ENCODE assay signal across 25 mouse cellular contexts in the genomic region with DNA sequence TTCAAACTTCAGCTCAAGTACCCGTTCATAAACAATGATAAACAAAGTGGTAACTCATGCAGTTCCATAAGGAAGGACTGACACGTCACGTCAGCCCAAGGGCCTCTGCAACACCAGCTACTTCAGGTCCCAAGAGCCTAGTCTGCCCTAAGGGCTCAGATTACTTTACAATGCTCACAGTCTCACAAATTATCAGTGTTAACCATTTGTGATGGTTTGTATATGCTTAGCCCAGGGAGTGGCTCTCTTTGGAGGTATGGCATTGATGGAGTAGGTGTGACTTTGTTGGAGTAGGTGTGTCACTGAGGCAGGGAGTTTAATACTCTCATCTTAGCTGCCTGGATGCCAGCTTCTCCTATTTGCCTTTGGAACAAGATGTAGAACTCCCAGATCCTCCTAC. TPM values are rescaled to one million over a fixed set of nuclear protein-coding genes. Genes with fewer than 3 reads are reported as not detected.
DNase-seq lines count a peak whose midpoint lies in the region; ATAC-seq lines count a peak whose summit lies in the region.
"Had no signal": no experiment of that assay in that cellular context is flagged by ENCODE, and none has a peak within 500 bp of the region (broad histone marks: within the 10 kb centered on the region; RNA-seq: fewer than 3 reads in every experiment).

No protein-coding gene starts in this region.

- DNase-seq in liver, embryonic 11.5 days (ENCODE audit: low spot score), result no peak
- no peak for DNase-seq in liver
- DNase-seq in cerebellum, adult 9-10 months, result no peak
- DNase-seq in gastrocnemius, postnatal 14 days, result no peak
- DNase-seq: adrenal gland, postnatal 25 days; cerebellum, adult 2 months; cerebellum, postnatal 36 days; gastrocnemius, postnatal 10 days; heart, postnatal 36 days; kidney, adult 18-20 months; kidney, postnatal 25 days; lung, embryonic 14.5 days; lung, postnatal 14 days; right cerebral cortex, postnatal 14 days; thymus, postnatal 4 days had no signal

- H3K4me1 ChIP-seq in liver, embryonic 11.5 days (replicated peaks; ENCODE audit: control insufficient read depth, insufficient read depth, low read length), result peaks cover 44% of the 10 kb centered on the region
- H3K4me1 ChIP-seq in intestine, embryonic 16.5 days (ENCODE audit: control insufficient read depth, insufficient read depth, low read length), result peaks cover 17% of the 10 kb centered on the region
- H3K4me1 ChIP-seq in liver, embryonic 16.5 days (ENCODE audit: control insufficient read depth, low read depth, low read length), result peaks cover 22% of the 10 kb centered on the region
- 0 out of 2 replicates have a peak, but pooled peaks cover 5% of the 10 kb centered on the region for H3K4me1 ChIP-seq in stomach, embryonic 16.5 days (ENCODE audit: control insufficient read depth, insufficient read depth, low read length)
- H3K4me1 ChIP-seq: hindbrain, embryonic 13.5 days; midbrain, embryonic 13.5 days had no signal

- no peak overlapping the region for H3K9ac ChIP-seq in liver, embryonic 11.5 days (ENCODE audit: low read depth, low read length)
- no peak overlapping the region for H3K9ac ChIP-seq in intestine, embryonic 16.5 days (ENCODE audit: low read depth, low read length)
- H3K9ac ChIP-seq in liver, embryonic 16.5 days (ENCODE audit: low read depth, low read length), result no peak overlapping the region
- H3K9ac ChIP-seq in stomach, embryonic 16.5 days (ENCODE audit: low read length), result no peak overlapping the region
- H3K9ac ChIP-seq: forebrain, embryonic 13.5 days; heart, embryonic 15.5 days; hindbrain, embryonic 13.5 days; kidney, embryonic 15.5 days; lung, embryonic 14.5 days; midbrain, embryonic 13.5 days had no signal

- H3K9me3 ChIP-seq in liver, embryonic 11.5 days (ENCODE audit: control insufficient read depth, low read length), result no peaks in the 10 kb centered on the region
- H3K9me3 ChIP-seq in intestine, embryonic 16.5 days (ENCODE audit: control insufficient read depth, low read length), result no peaks in the 10 kb centered on the region
- H3K9me3 ChIP-seq in liver, embryonic 16.5 days (replicated peaks; ENCODE audit: control insufficient read depth, low read length), result no peaks in the 10 kb centered on the region
- no peaks in the 10 kb centered on the region for H3K9me3 ChIP-seq in stomach, embryonic 16.5 days (replicated peaks; ENCODE audit: control insufficient read depth, low read length)
- H3K9me3 ChIP-seq: forebrain, embryonic 13.5 days; heart, embryonic 15.5 days; hindbrain, embryonic 13.5 days; kidney, embryonic 15.5 days; midbrain, embryonic 13.5 days had no signal

- no peaks in the 10 kb centered on the region for H3K36me3 ChIP-seq in liver, embryonic 11.5 days (ENCODE audit: control insufficient read depth, insufficient read depth, low read length)
- no peaks in the 10 kb centered on the region; the same call in 1 of the 2 replicates for H3K36me3 ChIP-seq in intestine, embryonic 16.5 days (ENCODE audit: control insufficient read depth, insufficient read depth, low read length)
- no peaks in the 10 kb centered on the region for H3K36me3 ChIP-seq in liver, embryonic 16.5 days (ENCODE audit: control insufficient read depth, insufficient read depth)
- H3K36me3 ChIP-seq in stomach, embryonic 16.5 days (ENCODE audit: control insufficient read depth, insufficient read depth, low read length), result no peaks in the 10 kb centered on the region
- H3K36me3 ChIP-seq: heart, embryonic 15.5 days; hindbrain, embryonic 13.5 days; midbrain, embryonic 13.5 days had no signal

- no peak overlapping the region; the same call in 1 of the 2 replicates for H3K27ac ChIP-seq in liver, embryonic 11.5 days (ENCODE audit: low read depth, low read length)
- no peak overlapping the region for H3K27ac ChIP-seq in intestine, embryonic 16.5 days (ENCODE audit: low read length)
- H3K27ac ChIP-seq in liver, embryonic 16.5 days (ENCODE audit: low read length), result no peak overlapping the region
- no peak overlapping the region for H3K27ac ChIP-seq in stomach, embryonic 16.5 days (ENCODE audit: low read length)
- H3K27ac ChIP-seq: forebrain, embryonic 13.5 days; heart, embryonic 15.5 days; hindbrain, embryonic 13.5 days; kidney, embryonic 15.5 days; left cerebral cortex, adult 2 months; midbrain, embryonic 13.5 days had no signal

- H3K27me3 ChIP-seq in liver, embryonic 11.5 days (replicated peaks; ENCODE audit: control insufficient read depth, insufficient read depth, low read length), result no peaks in the 10 kb centered on the region
- no peaks in the 10 kb centered on the region for H3K27me3 ChIP-seq in intestine, embryonic 16.5 days (replicated peaks; ENCODE audit: control insufficient read depth, insufficient read depth, low read length)
- no peaks in the 10 kb centered on the region for H3K27me3 ChIP-seq in liver, embryonic 16.5 days (ENCODE audit: control insufficient read depth, insufficient read depth, low read depth, low read length)
- no peaks in the 10 kb centered on the region for H3K27me3 ChIP-seq in stomach, embryonic 16.5 days (ENCODE audit: control insufficient read depth, insufficient read depth, low read length)
- H3K27me3 ChIP-seq: forebrain, embryonic 13.5 days; heart, embryonic 15.5 days; hindbrain, embryonic 13.5 days; kidney, embryonic 15.5 days; midbrain, embryonic 13.5 days had no signal

- H3K4me3 ChIP-seq in liver, embryonic 11.5 days (ENCODE audit: low read depth, low read length), result no peak overlapping the region
- H3K4me3 ChIP-seq in intestine, embryonic 16.5 days (ENCODE audit: low read length), result no peak overlapping the region
- H3K4me3 ChIP-seq in liver, embryonic 16.5 days (ENCODE audit: low read depth, low read length), result no peak overlapping the region
- no peak overlapping the region for H3K4me3 ChIP-seq in stomach, embryonic 16.5 days (replicated peaks; ENCODE audit: low read length)
- H3K4me3 ChIP-seq: forebrain, embryonic 13.5 days; heart, embryonic 15.5 days; hindbrain, embryonic 13.5 days; kidney, embryonic 15.5 days; left cerebral cortex, adult 2 months; midbrain, embryonic 13.5 days had no signal

- ATAC-seq in liver, embryonic 11.5 days (replicated peaks; ENCODE audit: low FRiP score), result peak; percentile 56
- peak; percentile 17; the same call in 1 of the 2 replicates for ATAC-seq in intestine, embryonic 16.5 days
- peak; percentile 43 for ATAC-seq in liver, embryonic 16.5 days (ENCODE audit: low read depth)
- ATAC-seq in stomach, embryonic 16.5 days (ENCODE audit: insufficient read depth, low FRiP score), result peak; percentile 64; the same call in 1 of the 2 replicates
- no peak for ATAC-seq in cerebellum, adult (ENCODE audit: insufficient number of reproducible peaks, low FRiP score, low TSS enrichment)
- ATAC-seq: forebrain, embryonic 13.5 days; midbrain, embryonic 13.5 days had no signal

- WGBS in liver, embryonic 11.5 days, result 34% methylated on average over 3 of the region's 3 CpGs
- WGBS in intestine, embryonic 16.5 days, result 47% methylated on average over 3 of the region's 3 CpGs
- WGBS in liver, embryonic 16.5 days (ENCODE audit: insufficient replicate concordance), result 35% methylated on average over 3 of the region's 3 CpGs
- WGBS in stomach, embryonic 16.5 days, result 44% methylated on average over 3 of the region's 3 CpGs

- intact Hi-C loops in gastrocnemius, postnatal 14 days (cut with DNase I; ENCODE audit: low total_unique reads), result no loop called here

- peak overlapping the region; percentile 26; the same call in 1 of the 2 replicates for H3K4me2 ChIP-seq in liver, embryonic 11.5 days
- H3K4me2 ChIP-seq in intestine, embryonic 16.5 days (ENCODE audit: low read depth, low read length), result no peak overlapping the region
- no peak overlapping the region for H3K4me2 ChIP-seq in liver, embryonic 16.5 days (ENCODE audit: low read depth, low read length)
- no peak overlapping the region for H3K4me2 ChIP-seq in stomach, embryonic 16.5 days (ENCODE audit: low read depth, low read length)
- H3K4me2 ChIP-seq: forebrain, embryonic 13.5 days; heart, embryonic 15.5 days; hindbrain, embryonic 13.5 days; kidney, embryonic 15.5 days; lung, embryonic 14.5 days; midbrain, embryonic 13.5 days had no signal

RNA-seq across cellular contexts. Expression of a gene that starts 32.0 kb away (rescaled TPM):
- 12.0 and 12.7 TPM in 2 replicates for polyA plus RNA-seq in liver, embryonic 11.5 days (2014; fragmentation: Nextera tagmentation; extraction: Ambion mirVana)
- polyA plus RNA-seq in intestine, embryonic 16.5 days (2015; fragmentation: Nextera tagmentation; extraction: Ambion mirVana), result 9.0 and 10.7 TPM in 2 replicates
- 3.2 and 4.1 TPM in 2 replicates for polyA plus RNA-seq in liver, embryonic 16.5 days (2015; fragmentation: Nextera tagmentation; extraction: Ambion mirVana)
- polyA plus RNA-seq in stomach, embryonic 16.5 days (2015; fragmentation: Nextera tagmentation; extraction: Ambion mirVana), result 5.6 and 7.0 TPM in 2 replicates
- 10 to 100 TPM; 17.4 to 19.8 TPM for total RNA-seq in gastrocnemius, postnatal 14 days (2021)
